Mouse (Mus musculus) thymus, postnatal 4 days (tissue): ENCODE data around the gene Vmn1r104.
"Not testable (repeated sequence)": the region's sequence is repeated elsewhere in the genome, so short reads cannot be mapped to it uniquely, and the experiment has no call there.

Experiments used
- DNase-seq: peaks from one replicate; pipeline ENCODE4 v3.0.0; 2021

Gene Vmn1r104

DNA sequence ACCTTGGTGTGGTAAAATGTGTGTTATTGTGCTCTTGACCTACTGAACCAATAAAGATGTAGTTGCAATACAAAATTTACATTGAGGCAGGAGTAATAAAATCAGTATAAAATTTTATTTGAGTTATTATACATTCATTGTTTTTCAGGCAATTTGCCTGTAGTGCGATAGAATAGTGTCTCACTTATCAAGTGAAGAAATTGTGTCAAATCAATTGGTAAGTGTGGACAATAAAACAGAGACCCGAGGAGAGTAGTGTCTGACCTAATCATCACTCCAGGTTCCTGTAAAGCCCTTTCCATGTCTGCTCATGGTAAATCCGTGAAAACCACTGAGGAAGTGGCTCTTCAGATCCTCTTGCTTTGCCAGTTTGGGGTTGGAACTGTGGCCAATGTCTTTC, at the start of gene Vmn1r104:
Gene Vmn1r104 (plus strand): TSS at position 301 of the 400 bp plus-strand sequence.
- not testable (repeated sequence) for DNase-seq

DNA sequence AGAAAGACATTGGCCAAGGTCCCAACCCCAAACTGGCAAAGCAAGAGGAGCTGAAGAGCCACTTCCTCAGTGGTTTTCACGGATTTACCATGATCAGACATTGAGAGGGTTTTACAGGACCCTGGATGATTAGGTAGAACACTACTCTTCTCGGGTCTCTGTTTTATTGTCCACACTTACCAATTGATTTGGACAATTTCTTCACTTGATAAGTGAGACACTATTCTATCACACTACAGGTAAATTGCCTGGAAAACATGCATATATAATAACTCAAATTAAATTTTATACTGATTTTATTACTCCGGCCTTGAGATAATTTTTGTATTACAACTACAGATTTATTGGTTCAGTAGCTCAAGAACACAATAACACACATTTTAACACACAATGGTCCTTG, 23.2 kb upstream of the Vmn1r104 start, which contains the start of gene Vmn1r103:
Gene Vmn1r103 (minus strand): TSS at position 101 of the 400 bp plus-strand sequence.
- not testable (repeated sequence) for DNase-seq

DNA sequence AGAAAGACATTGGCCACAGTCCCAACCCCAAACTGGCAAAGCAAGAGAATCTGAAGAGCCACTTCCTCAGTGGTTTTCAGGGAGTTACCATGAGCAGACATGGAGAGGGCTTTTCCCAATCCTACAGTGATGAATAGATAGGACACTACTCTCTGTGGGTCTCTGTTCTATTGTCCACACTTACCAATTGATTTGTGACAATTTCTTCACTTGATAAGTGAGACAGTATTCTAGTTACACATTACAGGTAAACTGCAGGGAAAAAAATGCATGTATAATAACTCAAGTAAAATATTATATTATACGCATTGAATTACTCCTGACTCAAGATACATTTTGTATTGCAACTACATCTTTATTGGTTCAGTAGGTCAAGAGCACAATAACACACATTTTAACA, 12.0 kb downstream of the Vmn1r104 start, which contains the start of gene Gm5726:
Gene Gm5726 (minus strand): TSS at position 101 of the 400 bp plus-strand sequence.
- not testable (repeated sequence) for DNase-seq

DNA sequence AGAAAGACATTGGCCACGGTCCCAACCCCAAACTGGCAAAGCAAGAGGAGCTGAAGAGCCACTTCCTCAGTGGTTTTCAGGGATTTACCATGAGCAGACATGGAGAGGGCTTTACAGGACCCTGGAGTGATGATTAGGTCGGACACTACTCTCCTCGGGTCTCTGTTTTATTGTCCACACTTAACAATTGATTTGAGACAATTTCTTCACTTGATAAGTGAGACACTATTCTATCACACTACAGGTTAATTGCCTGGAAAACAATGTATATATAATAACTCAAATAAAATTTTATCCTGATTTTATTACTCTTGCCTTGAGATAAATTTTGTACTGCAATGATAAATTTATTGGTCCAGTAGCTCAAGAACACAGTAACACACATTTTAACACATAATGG, 42.5 kb downstream of the Vmn1r104 start, which contains the start of gene Gm4141:
Gene Gm4141 (minus strand): TSS at position 101 of the 400 bp plus-strand sequence.
- DNase-seq: not testable (repeated sequence)
